Mouse (Mus musculus): ENCODE measurements around the gene Csnk2a1.

DNA sequence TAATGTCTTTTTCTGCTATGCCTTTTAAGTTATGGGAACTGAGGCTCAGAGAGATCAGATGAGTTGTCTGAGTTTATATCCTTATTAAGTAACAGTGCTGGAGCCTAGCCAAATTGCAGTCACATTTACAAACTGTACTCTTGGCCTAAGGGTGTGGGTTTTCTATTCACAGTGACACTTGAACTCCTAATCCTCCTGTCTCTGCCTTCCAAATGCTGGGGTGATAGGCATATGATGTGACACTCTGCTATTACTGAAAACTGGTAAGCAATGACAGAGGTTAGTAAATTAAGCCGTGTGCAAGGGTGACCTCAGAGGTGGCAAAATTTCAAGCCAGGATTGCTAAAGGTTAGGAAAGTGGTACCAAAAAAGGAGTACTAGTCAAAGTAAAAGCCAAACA is 9.7 kb upstream of the Csnk2a1 start:
- TF ChIP-seq CTCF (IDR thresholded peaks at IDR 0.05; ENCODE audit: borderline replicate concordance, extremely low read depth, insufficient read depth, insufficient read length) (no peak), POLR2A (IDR thresholded peaks at IDR 0.05; ENCODE audit: borderline replicate concordance, extremely low read depth, insufficient read depth, insufficient read length, poor library complexity, severe bottlenecking) (no peak)
